Mouse (Mus musculus) embryonic facial prominence, embryonic 11.5 days (tissue): Measurements from ENCODE around the gene Gm42674. TPM values are rescaled to one million over a fixed set of nuclear protein-coding genes. Genes with fewer than 3 reads are reported as not detected.

Experiments used
- ATAC-seq: fragments of 200-750 bp; cut with Nextera tagmentation; replicated peaks from 2 replicates; pipeline ENCODE4 v1.8.0; 2017; ENCODE audit warnings: low read depth; ENCODE audit not compliant: insufficient number of reproducible peaks, low FRiP score, low TSS enrichment
- DNase-seq: peaks from one replicate; pipeline ENCODE4 v3.0.0-alpha.2; 2015; ENCODE audit warnings: low spot score
- H3K27ac ChIP-seq: fragments of 300-500 bp; sonication (generic); replicated peaks from 2 replicates; pipeline ENCODE4 v1.5.1; 2014; ENCODE audit warnings: mild to moderate bottlenecking, low read depth, low read length, control low read depth
- H3K27me3 ChIP-seq: fragments of 300-500 bp; sonication (generic); 2 replicates; pipeline ENCODE4 v1.6.1; 2014; ENCODE audit warnings: mild to moderate bottlenecking, low read length, moderate library complexity, mixed read lengths; ENCODE audit not compliant: control insufficient read depth, insufficient read depth
- H3K36me3 ChIP-seq: fragments of 300-500 bp; sonication (generic); replicated peaks from 2 replicates; pipeline ENCODE4 v1.6.1; 2014; ENCODE audit warnings: low read depth, mild to moderate bottlenecking, low read length, moderate library complexity, mixed read lengths; ENCODE audit not compliant: control insufficient read depth, insufficient read depth
- H3K4me1 ChIP-seq: fragments of 300-500 bp; sonication (generic); 2 replicates; pipeline ENCODE4 v1.6.1; 2014; ENCODE audit warnings: low read length, mixed read lengths; ENCODE audit not compliant: control insufficient read depth, insufficient read depth
- H3K4me2 ChIP-seq: fragments of 300-500 bp; sonication (generic); 2 replicates; pipeline ENCODE4 v1.6.1; 2014; ENCODE audit warnings: low read depth, mild to moderate bottlenecking, control low read depth, low read length, moderate library complexity
- H3K4me3 ChIP-seq: fragments of 300-500 bp; sonication (generic); 2 replicates; pipeline ENCODE4 v1.5.1; 2014; ENCODE audit warnings: low read depth, low read length, control low read depth
- H3K9ac ChIP-seq: fragments of 300-500 bp; sonication (generic); replicated peaks from 2 replicates; pipeline ENCODE4 v1.6.1; 2014; ENCODE audit warnings: mild to moderate bottlenecking, control low read depth, low read length
- H3K9me3 ChIP-seq: fragments of 300-500 bp; sonication (generic); replicated peaks from 2 replicates; pipeline ENCODE4 v1.6.1; 2016; ENCODE audit warnings: mild to moderate bottlenecking, low read length, inconsistent platforms, mixed read lengths; ENCODE audit not compliant: control insufficient read depth
- WGBS: fragments of 180-500 bp; shearing (Covaris S2); extraction: QIAGEN DNeasy Blood & Tissue Kit; methylation state at CpG from one replicate; pipeline ENCODE4 v1.1.7; 2014; 5-methylcytosine and 5-hydroxymethylcytosine counted together
- polyA plus RNA-seq: library from polyadenylated mRNA; unstranded; fragments of >200 nt; fragmentation: Nextera tagmentation; extraction: Ambion mirVana; gene quantifications from 2 replicates; pipeline ENCODE4 v1.2.1, GENCODE M21; 2014

The Gm42674 gene
- polyA plus RNA-seq, 1 experiment from 2014 or later, result not detected

DNA sequence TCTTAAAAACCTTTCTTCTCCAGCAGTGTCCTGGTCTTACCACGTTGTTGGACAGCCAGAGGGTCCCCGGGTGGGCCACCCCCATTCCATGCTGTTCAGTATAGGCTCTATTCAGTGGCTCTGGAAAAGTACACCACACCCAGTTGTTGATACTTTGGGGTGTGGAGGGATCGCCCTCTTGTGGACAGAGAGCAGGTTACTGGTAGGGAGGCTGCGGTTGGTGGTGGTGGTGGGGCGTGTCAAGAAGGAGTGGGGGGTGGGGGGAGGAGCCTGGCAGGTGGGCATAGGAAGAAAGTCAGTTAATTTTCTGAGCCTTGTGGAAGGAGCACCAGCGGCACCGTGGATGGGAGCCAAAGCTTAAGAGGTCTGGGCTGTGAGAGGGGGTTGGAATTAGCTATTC, 13.7 kb downstream of the Gm42674 start:
- H3K9ac ChIP-seq, result no peak overlapping the region
- H3K36me3 ChIP-seq, result no peaks in the 10 kb centered on the region
- DNase-seq (peak; percentile 80), ATAC-seq (peak; percentile 70; the same call in 1 of the 2 replicates)
- H3K4me1 ChIP-seq, result no peaks in the 10 kb centered on the region
- no peaks in the 10 kb centered on the region for H3K27me3 ChIP-seq
- WGBS, result 15% methylated on average over 7 of the region's 7 CpGs
- H3K4me2 ChIP-seq, result no peak overlapping the region
- H3K9me3 ChIP-seq, result no peaks in the 10 kb centered on the region
- no peak overlapping the region for H3K4me3 ChIP-seq
- H3K27ac ChIP-seq, result no peak overlapping the region

DNA sequence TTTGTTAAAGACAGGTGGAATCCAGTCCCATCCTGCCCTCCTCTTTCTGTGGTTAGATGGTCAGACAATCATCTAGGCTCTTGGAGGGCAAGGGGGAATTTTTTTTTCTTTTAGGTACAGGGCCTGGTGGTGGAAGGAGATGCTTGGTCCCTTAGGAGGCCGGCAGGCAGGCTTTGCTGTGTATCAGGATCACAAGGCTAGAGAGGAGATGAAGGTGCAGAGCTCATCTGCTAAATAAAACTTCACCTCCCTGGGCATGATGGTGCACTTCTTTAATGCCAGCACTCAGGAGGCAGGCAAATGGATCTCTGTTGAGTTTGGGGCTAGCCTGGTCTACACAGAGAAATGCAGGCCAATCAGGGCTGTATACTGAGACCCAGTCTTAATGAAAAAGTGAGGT, 14.2 kb downstream of the Gm42674 start:
- H3K4me3 ChIP-seq, result no peak overlapping the region
- H3K4me1 ChIP-seq, result no peaks in the 10 kb centered on the region
- no peak overlapping the region for H3K4me2 ChIP-seq
- no peaks in the 10 kb centered on the region for H3K9me3 ChIP-seq
- no peak for ATAC-seq
- no peak overlapping the region for H3K27ac ChIP-seq
- no peaks in the 10 kb centered on the region for H3K27me3 ChIP-seq
- DNase-seq, result no peak
- H3K36me3 ChIP-seq, result no peaks in the 10 kb centered on the region
- H3K9ac ChIP-seq, result no peak overlapping the region
- 81% methylated on average over 1 of the region's 1 CpGs for WGBS

DNA sequence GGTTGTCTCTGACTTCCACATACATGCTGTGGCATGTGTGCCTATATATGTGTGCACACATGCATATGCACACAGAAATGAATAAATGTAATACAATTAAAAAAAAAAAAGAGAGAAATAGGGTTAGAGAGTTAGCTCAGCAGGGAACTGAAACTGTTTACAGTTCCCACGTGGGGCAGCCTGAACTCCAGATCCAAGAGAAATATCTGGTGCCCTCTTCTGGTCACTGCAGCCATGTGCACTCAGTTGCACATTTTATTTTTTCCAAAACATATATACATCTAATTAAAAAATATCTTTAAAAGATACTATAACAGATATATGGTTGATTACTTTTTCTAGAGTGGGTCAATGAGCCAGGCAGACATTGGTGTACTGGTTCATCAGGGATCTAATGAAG, 15.9 kb downstream of the Gm42674 start:
- no peaks in the 10 kb centered on the region for H3K27me3 ChIP-seq
- DNase-seq (no peak), ATAC-seq (no peak)
- H3K9me3 ChIP-seq, result no peaks in the 10 kb centered on the region
- WGBS, result 8% methylated on average over 1 of the region's 1 CpGs
- no peak overlapping the region for H3K4me2 ChIP-seq
- no peaks in the 10 kb centered on the region for H3K4me1 ChIP-seq
- H3K9ac ChIP-seq, result no peak overlapping the region
- H3K36me3 ChIP-seq, result no peaks in the 10 kb centered on the region
- no peak overlapping the region for H3K27ac ChIP-seq
- no peak overlapping the region for H3K4me3 ChIP-seq

DNA sequence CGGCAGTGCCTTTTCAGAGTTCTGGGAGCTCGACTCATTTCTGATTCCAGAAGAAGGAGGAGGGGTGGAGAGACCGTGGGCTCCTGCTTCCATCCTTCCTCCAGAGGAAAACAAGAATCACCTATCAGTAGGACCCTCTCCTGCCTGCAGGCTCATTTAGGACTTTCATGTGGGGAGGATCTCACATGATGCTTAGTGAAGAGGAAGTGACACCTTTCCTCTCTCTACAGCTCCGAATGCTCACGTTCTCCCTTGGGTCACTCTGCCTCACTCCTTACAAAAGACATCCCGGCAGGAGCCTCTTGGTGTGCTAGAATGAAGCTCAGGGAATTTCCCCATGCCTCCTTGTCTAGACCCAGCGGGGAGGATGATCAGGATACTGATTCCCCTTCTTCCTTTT, 19.8 kb downstream of the Gm42674 start:
- no peaks in the 10 kb centered on the region for H3K4me1 ChIP-seq
- no peak overlapping the region for H3K4me3 ChIP-seq
- WGBS, result 53% methylated on average over 7 of the region's 7 CpGs
- H3K9me3 ChIP-seq, result no peaks in the 10 kb centered on the region
- H3K4me2 ChIP-seq, result no peak overlapping the region
- no peak overlapping the region for H3K27ac ChIP-seq
- H3K36me3 ChIP-seq, result no peaks in the 10 kb centered on the region
- H3K9ac ChIP-seq, result no peak overlapping the region
- H3K27me3 ChIP-seq, result no peaks in the 10 kb centered on the region
- no peak for ATAC-seq
- no peak for DNase-seq

GRCm38 (mm10) chr3:90623435-90624071, 21.8 kb downstream of the Gm42674 start:
- Histone ChIP-seq H3K9me3 (no peaks in the 10 kb centered on the region), H3K36me3 (no peaks in the 10 kb centered on the region), H3K9ac (no peak overlapping the region), H3K4me1 (no peaks in the 10 kb centered on the region), H3K27me3 (no peaks in the 10 kb centered on the region), H3K27ac (no peak overlapping the region), H3K4me3 (no peak overlapping the region), H3K4me2 (no peak overlapping the region)
- WGBS, result 22% methylated on average over 2 of the region's 2 CpGs
- DNase-seq, result peak; percentile 66
- 0 out of 2 replicates have a peak, but pooled peaks have one; percentile 34 for ATAC-seq

GRCm38 (mm10) chr3:90625496-90625895, 23.8 kb downstream of the Gm42674 start:
- H3K4me3 ChIP-seq, result no peak overlapping the region
- no peaks in the 10 kb centered on the region for H3K4me1 ChIP-seq
- DNase-seq (no peak), ATAC-seq (no peak)
- H3K9ac ChIP-seq, result no peak overlapping the region
- no peaks in the 10 kb centered on the region for H3K27me3 ChIP-seq
- H3K4me2 ChIP-seq, result no peak overlapping the region
- 77% methylated on average over 5 of the region's 5 CpGs for WGBS
- H3K9me3 ChIP-seq, result no peaks in the 10 kb centered on the region
- H3K36me3 ChIP-seq, result no peaks in the 10 kb centered on the region
- no peak overlapping the region for H3K27ac ChIP-seq

GRCm38 (mm10) chr3:90626266-90627021, 24.7 kb downstream of the Gm42674 start:
- no peak overlapping the region for H3K27ac ChIP-seq
- H3K27me3 ChIP-seq, result no peaks in the 10 kb centered on the region
- no peaks in the 10 kb centered on the region for H3K9me3 ChIP-seq
- H3K36me3 ChIP-seq, result no peaks in the 10 kb centered on the region
- H3K9ac ChIP-seq, result no peak overlapping the region
- ATAC-seq, result no peak
- 74% methylated on average over 9 of the region's 9 CpGs for WGBS
- DNase-seq, result no peak
- H3K4me1 ChIP-seq, result no peaks in the 10 kb centered on the region
- no peak overlapping the region for H3K4me3 ChIP-seq
- no peak overlapping the region for H3K4me2 ChIP-seq

DNA sequence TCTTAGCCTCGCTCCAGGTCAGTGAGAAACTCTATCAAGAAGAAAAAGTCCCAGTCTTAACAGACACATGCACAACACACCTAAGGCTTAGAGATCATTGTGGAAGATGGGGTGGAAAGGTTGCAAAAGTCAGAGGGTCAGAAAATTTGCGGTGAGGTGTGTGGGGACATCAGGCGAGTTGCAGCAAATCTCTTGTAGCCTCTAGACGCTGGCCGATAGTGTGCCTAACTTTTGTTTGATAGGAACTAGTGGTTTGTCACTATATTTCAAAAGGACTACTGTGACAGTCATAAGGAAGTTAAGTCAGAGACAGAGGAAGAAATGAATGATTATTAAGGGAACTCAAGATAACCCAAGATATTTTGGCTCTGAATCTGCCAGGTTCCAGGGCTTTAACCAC, 25.7 kb downstream of the Gm42674 start:
- H3K4me2 ChIP-seq, result no peak overlapping the region
- H3K27me3 ChIP-seq, result no peaks in the 10 kb centered on the region
- no peaks in the 10 kb centered on the region for H3K36me3 ChIP-seq
- no peaks in the 10 kb centered on the region for H3K4me1 ChIP-seq
- ATAC-seq (no peak), DNase-seq (no peak)
- H3K9me3 ChIP-seq, result no peaks in the 10 kb centered on the region
- H3K27ac ChIP-seq, result no peak overlapping the region
- 91% methylated on average over 5 of the region's 5 CpGs for WGBS
- no peak overlapping the region for H3K9ac ChIP-seq
- H3K4me3 ChIP-seq, result no peak overlapping the region
